Comparison of ENCODE assay signal across 28 mouse cellular contexts in genomic region chr2:173183311-173183710, GRCm38 (mm10). TPM values are rescaled to one million over a fixed set of nuclear protein-coding genes. Genes with fewer than 3 reads are reported as not detected.
A peak's percentile ranks its signal among the peaks of the same experiment; 100 is the strongest.
DNase-seq lines count a peak whose midpoint lies in the region; ATAC-seq and TF ChIP-seq lines count a peak whose summit lies in the region.
"Had no signal": no experiment of that assay in that cellular context is flagged by ENCODE, and none has a peak within 500 bp of the region (broad histone marks: within the 10 kb centered on the region; RNA-seq: fewer than 3 reads in every experiment).

No protein-coding gene starts in this region.

- WGBS in forebrain, embryonic 10.5 days, result 90% methylated on average over 10 of the region's 10 CpGs
- 96% methylated on average over 10 of the region's 10 CpGs for WGBS in forebrain, embryonic 14.5 days
- 94% methylated on average over 10 of the region's 10 CpGs for WGBS in hindbrain, embryonic 10.5 days
- 90% methylated on average over 10 of the region's 10 CpGs for WGBS in hindbrain, embryonic 14.5 days
- WGBS in midbrain, embryonic 10.5 days, result 89% methylated on average over 10 of the region's 10 CpGs
- 94% methylated on average over 10 of the region's 10 CpGs for WGBS in midbrain, embryonic 15.5 days
- 91% methylated on average over 10 of the region's 10 CpGs for WGBS in embryonic facial prominence, embryonic 10.5 days

- H3K4me1 ChIP-seq in forebrain, embryonic 10.5 days, result peaks cover 9% of the 10 kb centered on the region
- H3K4me1 ChIP-seq in forebrain, embryonic 14.5 days (ENCODE audit: control insufficient read depth, insufficient read depth, low read length), result no peaks in the 10 kb centered on the region
- peaks cover 12% of the 10 kb centered on the region for H3K4me1 ChIP-seq in hindbrain, embryonic 10.5 days (replicated peaks)
- no peaks in the 10 kb centered on the region for H3K4me1 ChIP-seq in hindbrain, embryonic 14.5 days (replicated peaks; ENCODE audit: control insufficient read depth, insufficient read depth, low read length)
- H3K4me1 ChIP-seq in midbrain, embryonic 10.5 days, result peaks cover 3% of the 10 kb centered on the region; the same call in 1 of the 2 replicates
- 0 out of 2 replicates have a peak, but pooled peaks cover 2% of the 10 kb centered on the region for H3K4me1 ChIP-seq in midbrain, embryonic 15.5 days
- peaks cover 10% of the 10 kb centered on the region for H3K4me1 ChIP-seq in embryonic facial prominence, embryonic 10.5 days
- H3K4me1 ChIP-seq: forebrain, embryonic 15.5 days had no signal

- H3K27me3 ChIP-seq in forebrain, embryonic 10.5 days (ENCODE audit: poor library complexity, severe bottlenecking), result peaks cover 28% of the 10 kb centered on the region
- H3K27me3 ChIP-seq in forebrain, embryonic 14.5 days (replicated peaks; ENCODE audit: control insufficient read depth, insufficient read depth, low read length), result no peaks in the 10 kb centered on the region
- peaks cover 17% of the 10 kb centered on the region for H3K27me3 ChIP-seq in hindbrain, embryonic 10.5 days (ENCODE audit: insufficient read depth, poor library complexity, severe bottlenecking)
- no peaks in the 10 kb centered on the region; the same call in 1 of the 2 replicates for H3K27me3 ChIP-seq in hindbrain, embryonic 14.5 days (ENCODE audit: control insufficient read depth, insufficient read depth, low read length)
- H3K27me3 ChIP-seq in midbrain, embryonic 10.5 days (ENCODE audit: low read depth, poor library complexity, severe bottlenecking), result peaks cover 15% of the 10 kb centered on the region
- H3K27me3 ChIP-seq in midbrain, embryonic 15.5 days (replicated peaks), result no peaks in the 10 kb centered on the region
- peaks cover 31% of the 10 kb centered on the region for H3K27me3 ChIP-seq in embryonic facial prominence, embryonic 10.5 days (replicated peaks; ENCODE audit: low read depth, poor library complexity, severe bottlenecking)
- H3K27me3 ChIP-seq: forebrain, embryonic 15.5 days had no signal

- no peak overlapping the region for H3K4me3 ChIP-seq in forebrain, embryonic 10.5 days
- no peak overlapping the region for H3K4me3 ChIP-seq in forebrain, embryonic 14.5 days (ENCODE audit: low read depth, low read length)
- no peak overlapping the region for H3K4me3 ChIP-seq in hindbrain, embryonic 10.5 days
- no peak overlapping the region for H3K4me3 ChIP-seq in hindbrain, embryonic 14.5 days (replicated peaks; ENCODE audit: low read length)
- H3K4me3 ChIP-seq in midbrain, embryonic 10.5 days, result no peak overlapping the region
- no peak overlapping the region for H3K4me3 ChIP-seq in midbrain, embryonic 15.5 days
- no peak overlapping the region for H3K4me3 ChIP-seq in embryonic facial prominence, embryonic 10.5 days
- no peak overlapping the region for H3K4me3 ChIP-seq in layer of hippocampus, adult 2 months
- H3K4me3 ChIP-seq: embryonic facial prominence, embryonic 15.5 days; forebrain, embryonic 15.5 days; limb, embryonic 15.5 days had no signal

- no peak overlapping the region for H3K27ac ChIP-seq in forebrain, embryonic 10.5 days
- H3K27ac ChIP-seq in forebrain, embryonic 14.5 days (ENCODE audit: low read depth, low read length), result no peak overlapping the region
- 0 out of 2 replicates have a peak overlapping the region, but pooled peaks have one; percentile 69 for H3K27ac ChIP-seq in hindbrain, embryonic 10.5 days
- H3K27ac ChIP-seq in hindbrain, embryonic 14.5 days, result no peak overlapping the region
- H3K27ac ChIP-seq in midbrain, embryonic 10.5 days (replicated peaks), result no peak overlapping the region
- no peak overlapping the region for H3K27ac ChIP-seq in midbrain, embryonic 15.5 days
- no peak overlapping the region for H3K27ac ChIP-seq in embryonic facial prominence, embryonic 10.5 days (replicated peaks)
- H3K27ac ChIP-seq in layer of hippocampus, adult 2 months, result no peak overlapping the region
- H3K27ac ChIP-seq: embryonic facial prominence, embryonic 15.5 days; forebrain, embryonic 15.5 days; limb, embryonic 15.5 days; liver, embryonic 14.5 days; stomach, postnatal 0 days had no signal

- H3K4me2 ChIP-seq in forebrain, embryonic 14.5 days (ENCODE audit: low read length), result no peak overlapping the region
- no peak overlapping the region for H3K4me2 ChIP-seq in hindbrain, embryonic 14.5 days (replicated peaks)
- no peak overlapping the region for H3K4me2 ChIP-seq in midbrain, embryonic 15.5 days
- H3K4me2 ChIP-seq: embryonic facial prominence, embryonic 15.5 days; forebrain, embryonic 15.5 days; heart, embryonic 11.5 days; limb, embryonic 15.5 days; lung, embryonic 14.5 days had no signal

- no peak for TF ChIP-seq CTCF in layer of hippocampus, adult 2 months (conservative IDR thresholded peaks at IDR 0.05)

- no peak overlapping the region for H3K9ac ChIP-seq in forebrain, embryonic 14.5 days (ENCODE audit: low read length)
- no peak overlapping the region for H3K9ac ChIP-seq in hindbrain, embryonic 14.5 days
- no peak overlapping the region for H3K9ac ChIP-seq in midbrain, embryonic 15.5 days
- H3K9ac ChIP-seq: embryonic facial prominence, embryonic 15.5 days; forebrain, embryonic 15.5 days; limb, embryonic 15.5 days; liver, embryonic 14.5 days; lung, embryonic 14.5 days had no signal

- no peaks in the 10 kb centered on the region for H3K36me3 ChIP-seq in forebrain, embryonic 10.5 days (replicated peaks)
- H3K36me3 ChIP-seq in forebrain, embryonic 14.5 days (ENCODE audit: control insufficient read depth, insufficient read depth, low read length), result no peaks in the 10 kb centered on the region
- no peaks in the 10 kb centered on the region for H3K36me3 ChIP-seq in hindbrain, embryonic 10.5 days
- H3K36me3 ChIP-seq in hindbrain, embryonic 14.5 days (replicated peaks; ENCODE audit: control insufficient read depth, insufficient read depth), result no peaks in the 10 kb centered on the region
- no peaks in the 10 kb centered on the region for H3K36me3 ChIP-seq in midbrain, embryonic 10.5 days
- no peaks in the 10 kb centered on the region for H3K36me3 ChIP-seq in midbrain, embryonic 15.5 days (replicated peaks)
- H3K36me3 ChIP-seq in embryonic facial prominence, embryonic 10.5 days (replicated peaks), result no peaks in the 10 kb centered on the region
- H3K36me3 ChIP-seq: embryonic facial prominence, embryonic 15.5 days; forebrain, embryonic 15.5 days; limb, embryonic 15.5 days had no signal

- peak; percentile 13 for DNase-seq in forebrain, embryonic 10.5 days (ENCODE audit: extremely low spot score, low spot score)
- DNase-seq in forebrain, embryonic 14.5 days (ENCODE audit: low spot score), result no peak
- no peak for DNase-seq in hindbrain, embryonic 10.5 days (ENCODE audit: low spot score)
- DNase-seq in hindbrain, embryonic 14.5 days (ENCODE audit: low spot score), result no peak
- DNase-seq in midbrain, embryonic 10.5 days (ENCODE audit: low spot score), result peak; percentile 11
- peak; percentile 6 for DNase-seq in embryonic facial prominence, embryonic 10.5 days (ENCODE audit: low spot score)
- DNase-seq in layer of hippocampus, adult 2 months (ENCODE audit: low spot score in 2 of 2), result no peak
- DNase-seq: adrenal gland, postnatal 36 days; right cerebral cortex, postnatal 25 days had no signal

- ATAC-seq in forebrain, embryonic 14.5 days, result no peak
- ATAC-seq in hindbrain, embryonic 14.5 days (ENCODE audit: low FRiP score), result no peak
- no peak for ATAC-seq in midbrain, embryonic 15.5 days (replicated peaks)
- ATAC-seq: activated CD4-positive, CD25-positive, alpha-beta regulatory T cell, adult 4 months; forebrain, embryonic 15.5 days; midbrain, embryonic 16.5 days had no signal

- no peaks in the 10 kb centered on the region for H3K9me3 ChIP-seq in forebrain, embryonic 10.5 days
- H3K9me3 ChIP-seq in forebrain, embryonic 14.5 days (replicated peaks; ENCODE audit: control insufficient read depth, low read length), result no peaks in the 10 kb centered on the region
- H3K9me3 ChIP-seq in hindbrain, embryonic 10.5 days, result no peaks in the 10 kb centered on the region
- H3K9me3 ChIP-seq in hindbrain, embryonic 14.5 days (ENCODE audit: control insufficient read depth, low read length), result no peaks in the 10 kb centered on the region
- no peaks in the 10 kb centered on the region for H3K9me3 ChIP-seq in midbrain, embryonic 10.5 days (replicated peaks)
- no peaks in the 10 kb centered on the region for H3K9me3 ChIP-seq in midbrain, embryonic 15.5 days
- H3K9me3 ChIP-seq in embryonic facial prominence, embryonic 10.5 days, result no peaks in the 10 kb centered on the region
- H3K9me3 ChIP-seq: embryonic facial prominence, embryonic 15.5 days; forebrain, embryonic 15.5 days; limb, embryonic 15.5 days had no signal

RNA-seq across cellular contexts. Expression of gene Pck1, which starts 30.5 kb away (rescaled TPM):
- not detected in 2 replicates for polyA plus RNA-seq in forebrain, embryonic 10.5 days (2016; fragmentation: Nextera tagmentation; extraction: Ambion mirVana)
- polyA plus RNA-seq in forebrain, embryonic 14.5 days (2014; fragmentation: Nextera tagmentation; extraction: Ambion mirVana), result not detected in 2 replicates
- not detected in 2 replicates for polyA plus RNA-seq in hindbrain, embryonic 10.5 days (2016; fragmentation: Nextera tagmentation; extraction: Ambion mirVana)
- polyA plus RNA-seq in hindbrain, embryonic 14.5 days (2014; fragmentation: Nextera tagmentation; extraction: Ambion mirVana), result not detected in 2 replicates
- polyA plus RNA-seq in midbrain, embryonic 10.5 days (2016; fragmentation: Nextera tagmentation; extraction: Ambion mirVana), result not detected in 2 replicates
- not detected in 2 replicates for polyA plus RNA-seq in midbrain, embryonic 15.5 days (2015; fragmentation: Nextera tagmentation; extraction: Ambion mirVana)
- polyA plus RNA-seq in embryonic facial prominence, embryonic 10.5 days (2016; fragmentation: Nextera tagmentation; extraction: Ambion mirVana), result not detected in 2 replicates
- total RNA-seq in layer of hippocampus, adult 2 months (2021), result not detected
- total RNA-seq: common myeloid progenitor, adult 5-6 weeks; hematopoietic stem cell, adult 5-6 weeks; layer of hippocampus, postnatal 25 days; left cerebral cortex, postnatal 36 days; neutrophil, adult 5-6 weeks had no signal
- polyA plus RNA-seq: activated CD4-positive, CD25-positive, alpha-beta regulatory T cell, adult 4 months; brain, embryonic 14.5 days; C2C12; embryonic facial prominence, embryonic 15.5 days; forebrain, embryonic 15.5 days; heart, embryonic 11.5 days; hindbrain, embryonic 16.5 days; lung, embryonic 14.5 days; midbrain, embryonic 16.5 days; neural tube, embryonic 11.5 days had no signal

RNA-seq across cellular contexts. Expression of gene Zbp1, which starts 35.4 kb away (rescaled TPM):
- polyA plus RNA-seq in forebrain, embryonic 10.5 days (2016; fragmentation: Nextera tagmentation; extraction: Ambion mirVana), result not detected in 2 replicates
- not detected in 2 replicates for polyA plus RNA-seq in forebrain, embryonic 14.5 days (2014; fragmentation: Nextera tagmentation; extraction: Ambion mirVana)
- polyA plus RNA-seq in hindbrain, embryonic 10.5 days (2016; fragmentation: Nextera tagmentation; extraction: Ambion mirVana), result 0.17 and 0.73 TPM in 2 replicates
- polyA plus RNA-seq in hindbrain, embryonic 14.5 days (2014; fragmentation: Nextera tagmentation; extraction: Ambion mirVana), result 0.27 TPM in 1 of 2 replicates, not detected in the other
- polyA plus RNA-seq in midbrain, embryonic 10.5 days (2016; fragmentation: Nextera tagmentation; extraction: Ambion mirVana), result 0.28 and 0.43 TPM in 2 replicates
- polyA plus RNA-seq in midbrain, embryonic 15.5 days (2015; fragmentation: Nextera tagmentation; extraction: Ambion mirVana), result 0.22 and 1.1 TPM in 2 replicates
- not detected in 2 replicates for polyA plus RNA-seq in embryonic facial prominence, embryonic 10.5 days (2016; fragmentation: Nextera tagmentation; extraction: Ambion mirVana)
- total RNA-seq in layer of hippocampus, adult 2 months (2021), result under 1 TPM in 1 of 2 experiments, not detected in 1; 0.28 TPM
- total RNA-seq: layer of hippocampus, postnatal 25 days; left cerebral cortex, postnatal 36 days had no signal
- polyA plus RNA-seq: heart, embryonic 11.5 days; hindbrain, embryonic 16.5 days; midbrain, embryonic 16.5 days; neural tube, embryonic 11.5 days had no signal

Comparison
In these comparisons a context has a peak if more than half of its experiments do, and no peak if none do; other contexts are left out.
1. DNase-seq: peak in forebrain, embryonic 10.5 days (single experiment), midbrain, embryonic 10.5 days (single experiment) and embryonic facial prominence, embryonic 10.5 days (single experiment); none in forebrain, embryonic 14.5 days (single experiment), hindbrain, embryonic 10.5 days (single experiment), hindbrain, embryonic 14.5 days (single experiment) and layer of hippocampus, adult 2 months (0 of 2).